Mouse (Mus musculus) C2C12 (cell line): ENCODE data around the gene Ccl4. TPM values are rescaled to one million over a fixed set of nuclear protein-coding genes. Genes with fewer than 3 reads are reported as not detected.

ENCODE experiments used
- H3K27me3 ChIP-seq: one replicate; pipeline ENCODE4 v1.6.1; 2011; ENCODE audit not compliant: control insufficient read depth, insufficient read depth, insufficient read length
- H3K36me3 ChIP-seq: one replicate; pipeline ENCODE4 v1.6.1; 2011; ENCODE audit not compliant: control insufficient read depth, insufficient read depth
- H3K4me3 ChIP-seq: one replicate; pipeline ENCODE4 v1.5.1; 2011; ENCODE audit warnings: mild to moderate bottlenecking, control low read depth; ENCODE audit not compliant: poor library complexity, insufficient read depth, severe bottlenecking
- H3K79me2 ChIP-seq: one replicate; pipeline ENCODE4 v1.6.1; 2011; ENCODE audit not compliant: control insufficient read depth, insufficient read depth
- H3K79me3 ChIP-seq: one replicate; pipeline ENCODE4 v1.6.1; 2011; ENCODE audit warnings: low read depth, control low read depth
- H3ac ChIP-seq: one replicate; pipeline ENCODE3; 2011; ENCODE audit warnings: low read depth; ENCODE audit not compliant: control insufficient read depth, insufficient read length
- CEBPB ChIP-seq: IDR thresholded peaks from one replicate; pipeline ENCODE4 v1.6.1; 2011; ENCODE audit warnings: low read depth, mild to moderate bottlenecking, control low read depth, moderate library complexity
- CTCF ChIP-seq: IDR thresholded peaks from one replicate; pipeline ENCODE4 v1.5.1; 2011; ENCODE audit not compliant: control insufficient read depth, insufficient read depth, insufficient read length
- FOSL1 ChIP-seq: IDR thresholded peaks from one replicate; pipeline ENCODE4 v1.8.0; 2011; ENCODE audit warnings: mild to moderate bottlenecking, low read length; ENCODE audit not compliant: poor library complexity, insufficient read depth, severe bottlenecking
- MAX ChIP-seq: IDR thresholded peaks from one replicate; pipeline ENCODE4 v1.6.1; 2011; ENCODE audit warnings: mild to moderate bottlenecking, control low read depth
- MYOD1 ChIP-seq: IDR thresholded peaks from one replicate; pipeline ENCODE4 v1.6.1; 2011; ENCODE audit warnings: low read depth; ENCODE audit not compliant: control insufficient read depth, insufficient read length
- MYOG ChIP-seq: IDR thresholded peaks from one replicate; pipeline ENCODE4 v1.6.1; 2011; ENCODE audit not compliant: control insufficient read depth, insufficient read length; ENCODE audit errors: extremely low read depth
- USF1 ChIP-seq: IDR thresholded peaks from one replicate; pipeline ENCODE4 v1.6.1; 2011; ENCODE audit warnings: low read depth, mild to moderate bottlenecking, control low read depth, moderate library complexity
- polyA plus RNA-seq: library from polyadenylated mRNA; unstranded; fragments of >200 nt; fragmentation: generic; extraction: Trizol; gene quantifications from one replicate; pipeline ENCODE4 v1.2.1, GENCODE M21; 2012; ENCODE audit warnings: missing spikeins

Gene Ccl4
- polyA plus RNA-seq, 1 experiment = not detected

DNA sequence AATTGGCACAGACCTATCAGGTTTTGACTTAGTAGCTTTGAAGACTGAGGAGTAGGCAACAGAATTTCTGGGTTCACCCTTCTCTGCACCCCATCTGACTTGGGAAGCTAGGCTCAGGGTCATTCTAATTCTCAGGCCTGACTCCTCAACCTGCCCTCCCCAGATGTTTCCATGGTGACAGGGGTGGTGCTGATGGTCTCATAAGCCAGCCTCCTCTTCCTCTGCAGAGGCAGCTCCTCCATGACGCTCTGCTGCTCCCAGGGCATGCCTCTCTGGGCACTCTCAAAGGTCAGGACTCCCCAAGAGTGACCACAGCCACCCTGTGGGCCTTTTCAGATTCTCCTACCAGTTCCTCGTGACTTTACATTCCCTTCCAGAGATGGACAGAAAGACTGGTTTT lies 23.4 kb upstream of the Ccl4 start:
- Histone ChIP-seq H3K4me3 (no peak overlapping the region), H3K79me3 (no peaks in the 10 kb centered on the region), H3K27me3 (peaks cover 3% of the 10 kb centered on the region), H3K79me2 (no peaks in the 10 kb centered on the region), H3ac (no peak overlapping the region), H3K36me3 (no peaks in the 10 kb centered on the region)
- TF ChIP-seq FOSL1 (no peak), MAX (no peak), CTCF (no peak), USF1 (no peak), CEBPB (no peak), MYOD1 (no peak), MYOG (no peak)

DNA sequence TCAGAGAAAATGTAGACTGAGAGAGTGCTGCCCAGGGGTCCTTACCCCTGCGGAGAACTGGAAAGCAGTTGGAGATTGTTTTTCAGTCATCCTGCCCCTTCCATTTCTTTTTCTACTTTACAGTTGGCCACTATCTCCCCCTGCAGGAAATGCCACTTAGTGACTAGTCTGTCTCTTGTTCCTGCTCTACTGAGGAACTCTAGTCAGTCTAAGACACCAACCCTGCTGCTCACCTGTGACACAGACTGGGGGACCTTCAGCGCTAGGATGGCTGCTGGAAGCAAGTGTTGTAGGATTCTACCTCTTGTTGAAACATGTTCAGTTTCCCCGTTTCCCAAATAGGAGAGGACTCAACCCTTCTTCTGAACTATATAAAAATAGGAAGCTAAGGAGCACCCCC lies 22.9 kb upstream of the Ccl4 start:
- no peaks in the 10 kb centered on the region for H3K36me3 ChIP-seq
- no peaks in the 10 kb centered on the region for H3K79me2 ChIP-seq
- H3K79me3 ChIP-seq = no peaks in the 10 kb centered on the region
- peaks cover 3% of the 10 kb centered on the region for H3K27me3 ChIP-seq
- no peak overlapping the region for H3K4me3 ChIP-seq
- H3ac ChIP-seq = no peak overlapping the region
- TF ChIP-seq MYOG (no peak), MAX (no peak), CTCF (no peak), CEBPB (no peak), FOSL1 (no peak), MYOD1 (no peak), USF1 (no peak)

DNA sequence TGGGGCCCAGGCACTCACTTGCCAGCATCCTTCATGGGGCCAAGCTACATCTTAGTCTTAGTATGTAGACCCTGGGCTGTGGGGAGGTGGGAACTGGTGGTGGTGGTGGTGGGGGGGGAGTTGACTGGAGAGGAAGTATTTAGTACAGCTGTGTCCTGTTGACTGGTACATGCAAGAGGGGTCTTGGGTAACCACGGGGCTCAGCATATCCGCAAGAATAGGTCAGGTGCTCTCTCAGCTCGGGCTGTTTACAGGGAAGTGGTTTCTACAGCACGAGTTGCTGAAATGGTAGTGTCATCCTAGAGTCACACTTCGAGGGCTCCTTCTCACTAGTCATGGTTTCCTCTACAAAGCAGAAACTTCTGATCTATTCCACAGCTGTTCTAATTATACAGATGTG lies 22.2 kb upstream of the Ccl4 start:
- H3K36me3 ChIP-seq = no peaks in the 10 kb centered on the region
- H3K27me3 ChIP-seq = peaks cover 3% of the 10 kb centered on the region
- no peaks in the 10 kb centered on the region for H3K79me3 ChIP-seq
- no peak overlapping the region for H3K4me3 ChIP-seq
- no peak overlapping the region for H3ac ChIP-seq
- TF ChIP-seq CTCF (no peak), MAX (no peak), MYOD1 (no peak), USF1 (no peak), MYOG (no peak), FOSL1 (no peak), CEBPB (no peak)
- no peaks in the 10 kb centered on the region for H3K79me2 ChIP-seq

DNA sequence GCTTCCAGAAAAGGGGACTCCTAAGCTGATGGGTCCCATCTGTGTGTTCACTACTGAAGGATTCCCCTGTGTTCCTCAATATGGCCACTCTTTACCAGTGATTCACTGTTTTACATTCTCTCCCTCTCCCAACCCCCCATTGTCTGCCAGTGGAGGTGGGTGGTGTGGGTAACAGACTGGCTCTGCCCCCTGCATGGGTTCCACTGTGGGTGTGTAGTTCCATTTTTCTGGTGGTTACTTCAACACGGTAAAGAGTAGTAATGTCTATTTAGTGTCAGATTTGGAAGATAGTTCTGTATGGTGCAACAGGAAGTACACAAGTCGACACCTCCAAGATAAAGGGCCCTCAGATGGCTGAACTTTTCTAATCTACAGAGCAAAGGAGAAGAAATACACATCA lies 21.2 kb upstream of the Ccl4 start:
- H3ac ChIP-seq = no peak overlapping the region
- H3K79me2 ChIP-seq = no peaks in the 10 kb centered on the region
- peaks cover 3% of the 10 kb centered on the region for H3K27me3 ChIP-seq
- no peaks in the 10 kb centered on the region for H3K36me3 ChIP-seq
- TF ChIP-seq CTCF = no peak
- TF ChIP-seq MAX = no peak
- TF ChIP-seq MYOD1 = no peak
- TF ChIP-seq USF1 = no peak
- no peak for TF ChIP-seq FOSL1
- no peak for TF ChIP-seq MYOG
- TF ChIP-seq CEBPB = no peak
- no peak overlapping the region for H3K4me3 ChIP-seq
- no peaks in the 10 kb centered on the region for H3K79me3 ChIP-seq

DNA sequence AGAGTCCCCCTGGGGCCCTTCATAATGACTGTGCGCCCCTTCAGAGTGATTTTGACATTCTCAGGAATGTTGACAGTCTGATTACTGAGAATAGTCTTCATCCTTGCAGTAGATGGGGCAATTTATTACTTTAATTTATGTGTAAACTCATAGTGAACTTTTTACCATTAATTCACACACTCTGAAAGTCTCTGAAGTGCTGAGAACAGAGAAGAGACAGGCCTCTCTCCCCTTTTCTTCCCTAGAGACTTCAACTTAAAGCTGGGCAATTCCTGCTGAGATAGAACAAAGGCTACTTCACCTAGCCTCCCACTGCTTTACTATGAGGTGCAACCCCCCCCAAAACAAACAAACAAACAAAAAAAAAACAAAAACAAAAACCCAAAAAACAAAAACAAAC lies 16.9 kb upstream of the Ccl4 start, which contains the start of gene Rpl9-ps1:
Rpl9-ps1 (minus strand) TSS at position 101 of the 400 bp plus-strand sequence.
- no peak within 1 kb of the TSS for H3K4me3 ChIP-seq
- TF ChIP-seq MAX (no peak), USF1 (no peak), FOSL1 (no peak), CEBPB (no peak), MYOD1 (no peak), CTCF (no peak), MYOG (no peak)
- H3K79me2 ChIP-seq = no peaks in the 10 kb centered on the region

More for the DNA sequence above, 16.9 kb upstream of the Ccl4 start, which contains the start of gene Rpl9-ps1:
- Histone ChIP-seq H3K36me3 (no peaks in the 10 kb centered on the region), H3K27me3 (peaks cover 3% of the 10 kb centered on the region), H3K79me3 (no peaks in the 10 kb centered on the region), H3ac (no peak within 1 kb of the TSS)
